Comparison of ENCODE assay signal across 19 mouse cellular contexts in the genomic region with DNA sequence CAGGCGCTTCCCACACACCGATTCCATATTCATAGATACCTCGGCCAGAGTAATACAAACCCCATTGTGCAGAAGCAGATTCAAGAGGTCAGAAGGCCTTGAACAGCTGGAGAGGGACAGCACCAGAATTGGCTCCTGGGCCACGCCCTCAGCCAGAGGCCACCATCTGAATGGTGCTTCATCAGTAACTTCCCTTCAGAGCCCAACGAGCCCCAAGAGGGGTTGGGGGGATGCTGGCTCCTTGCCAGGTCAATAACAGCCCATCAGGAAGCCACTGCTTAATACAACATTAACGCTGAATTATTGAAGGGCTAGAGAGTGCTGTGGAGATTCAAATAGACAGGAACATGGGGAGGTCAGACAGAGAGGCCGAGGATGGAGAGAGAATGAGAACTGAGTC.
"Had no signal": no experiment of that assay in that cellular context is flagged by ENCODE, and none has a peak within 500 bp of the region (broad histone marks: within the 10 kb centered on the region; RNA-seq: fewer than 3 reads in every experiment).

No protein-coding gene starts in this region.

- H3K9me3 ChIP-seq: intestine, embryonic 15.5 days; limb, embryonic 15.5 days; midbrain, embryonic 10.5 days; midbrain, embryonic 13.5 days had no signal

- H3K27ac ChIP-seq: intestine, embryonic 15.5 days; kidney, postnatal 0 days; limb, embryonic 15.5 days; liver, embryonic 14.5 days; macrophage; midbrain, embryonic 10.5 days; midbrain, embryonic 13.5 days had no signal

- H3K27me3 ChIP-seq: intestine, embryonic 15.5 days had no signal

- H3K36me3 ChIP-seq: intestine, embryonic 15.5 days; limb, embryonic 15.5 days; midbrain, embryonic 10.5 days; midbrain, embryonic 13.5 days had no signal

- DNase-seq: kidney, adult 11 months; kidney, adult 8-10 months; kidney, postnatal 36 days; liver, postnatal 0 days; lung, embryonic 14.5 days; right cerebral cortex, postnatal 25 days; spleen, adult 18-20 months; thymus, adult 2 months; thymus, postnatal 14 days; thymus, postnatal 4 days had no signal

- H3K4me3 ChIP-seq: intestine, embryonic 15.5 days; limb, embryonic 15.5 days; midbrain, embryonic 10.5 days; midbrain, embryonic 13.5 days had no signal

- H3K4me2 ChIP-seq: intestine, embryonic 15.5 days; limb, embryonic 15.5 days; liver, embryonic 11.5 days; lung, embryonic 14.5 days; midbrain, embryonic 13.5 days had no signal

- H3K9ac ChIP-seq: intestine, embryonic 15.5 days; limb, embryonic 15.5 days; liver, embryonic 14.5 days; liver, postnatal 0 days; lung, embryonic 14.5 days; midbrain, embryonic 13.5 days had no signal

- ATAC-seq: intestine, embryonic 15.5 days; liver, postnatal 0 days; lung, postnatal 0 days; midbrain, embryonic 13.5 days had no signal
